Mouse (Mus musculus): ENCODE results near the gene Prkag1. TPM values are rescaled to one million over a fixed set of nuclear protein-coding genes. Genes with fewer than 3 reads are reported as not detected.

Prkag1 gene
- total RNA-seq, 2 experiments from 2014 or later = 42.8 to 42.9 TPM

- no peak for DNase-seq (ENCODE audit: low spot score in 2 of 2)
Observed at GRCm38 (mm10) chr15:98853161-98853937, 22.0 kb upstream of the Prkag1 start.

- no peak for DNase-seq (ENCODE audit: low spot score in 2 of 2)
Observed at GRCm38 (mm10) chr15:98852733-98853132, 21.4 kb upstream of the Prkag1 start.

- no peak for DNase-seq (ENCODE audit: low spot score in 2 of 2)
Observed at GRCm38 (mm10) chr15:98852071-98852470, 20.8 kb upstream of the Prkag1 start.

GRCm38 (mm10) chr15:98851229-98851818, 20.0 kb upstream of the Prkag1 start:
- no peak for DNase-seq (ENCODE audit: low spot score in 2 of 2)

- no peak for DNase-seq (ENCODE audit: low spot score in 2 of 2)
Observed at GRCm38 (mm10) chr15:98850668-98851067, 19.3 kb upstream of the Prkag1 start.

- no peak for DNase-seq (ENCODE audit: low spot score in 2 of 2)
Observed at GRCm38 (mm10) chr15:98849956-98850600, 18.8 kb upstream of the Prkag1 start.

GRCm38 (mm10) chr15:98849165-98849564, 17.8 kb upstream of the Prkag1 start:
- DNase-seq (ENCODE audit: low spot score in 2 of 2) = no peak

- peak in 1 of 2 experiments; percentile 6 for DNase-seq (ENCODE audit: low spot score in 2 of 2)
Observed at GRCm38 (mm10) chr15:98846140-98846539, 14.8 kb upstream of the Prkag1 start.

- DNase-seq (ENCODE audit: low spot score in 2 of 2) = no peak
Observed at GRCm38 (mm10) chr15:98845149-98845548, 13.8 kb upstream of the Prkag1 start.

GRCm38 (mm10) chr15:98843595-98844223, 12.4 kb upstream of the Prkag1 start:
- DNase-seq (ENCODE audit: low spot score in 2 of 2) = no peak

GRCm38 (mm10) chr15:98839671-98840585, 8.6 kb upstream of the Prkag1 start:
- DNase-seq (ENCODE audit: low spot score in 2 of 2) = no peak

GRCm38 (mm10) chr15:98839161-98839560, 7.8 kb upstream of the Prkag1 start:
- DNase-seq (ENCODE audit: low spot score in 2 of 2) = no peak

GRCm38 (mm10) chr15:98837743-98838103, 6.4 kb upstream of the Prkag1 start:
- no peak for DNase-seq (ENCODE audit: low spot score in 2 of 2)

- DNase-seq (ENCODE audit: low spot score in 2 of 2) = peak in 1 of 2 experiments; percentile 7
Observed at GRCm38 (mm10) chr15:98837006-98837742, 5.9 kb upstream of the Prkag1 start.

GRCm38 (mm10) chr15:98835291-98835690, 4.0 kb upstream of the Prkag1 start:
- no peak for DNase-seq (ENCODE audit: low spot score in 2 of 2)

GRCm38 (mm10) chr15:98834059-98834458, 2.7 kb upstream of the Prkag1 start:
- DNase-seq (ENCODE audit: low spot score in 2 of 2) = no peak

- DNase-seq (ENCODE audit: low spot score in 2 of 2) = no peak
Observed at GRCm38 (mm10) chr15:98833281-98833680, 2.0 kb upstream of the Prkag1 start.

- DNase-seq (ENCODE audit: low spot score in 2 of 2) = no peak
Observed at GRCm38 (mm10) chr15:98832161-98833058, 1.1 kb upstream of the Prkag1 start.

- no peak for DNase-seq (ENCODE audit: low spot score in 2 of 2)
Observed at GRCm38 (mm10) chr15:98831684-98832035, 339 bp upstream of the Prkag1 start.

Data from gastrocnemius, postnatal 4 days (tissue).